Mouse (Mus musculus): ENCODE measurements around the gene Ubash3a.

DNA sequence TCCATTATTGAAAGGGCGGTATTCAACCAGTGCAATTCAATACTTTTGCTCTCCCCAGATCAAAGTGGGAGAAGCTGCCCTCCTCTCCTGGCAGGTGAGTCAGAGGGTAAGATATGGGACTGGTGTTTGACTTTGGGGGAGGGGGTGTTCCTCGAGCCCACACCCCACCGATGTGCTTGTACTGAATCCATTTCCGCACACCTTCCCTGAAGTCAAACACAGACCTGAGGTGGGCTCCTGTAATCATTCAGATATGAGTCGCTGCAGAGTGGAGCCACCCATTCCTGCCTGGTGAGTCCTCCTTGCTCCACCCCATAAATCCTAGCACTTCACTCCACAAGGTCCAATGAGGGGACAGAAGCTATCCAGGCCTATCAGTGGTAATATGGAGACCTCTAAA, 37.9 kb upstream of the Ubash3a start:
- TF ChIP-seq CTCF (IDR thresholded peaks at IDR 0.05 in 2 of 3, conservative IDR thresholded peaks at IDR 0.05 in 1 of 3; ENCODE audit: control insufficient read depth in 1 of 3, insufficient read depth in 1 of 3, low read depth in 2 of 3, low read length in 3 of 3, poor library complexity in 1 of 3, severe bottlenecking in 1 of 3) (no peak), POLR2A (IDR thresholded peaks at IDR 0.05; ENCODE audit: control insufficient read depth in 1 of 2, insufficient read depth in 1 of 2, low read depth in 1 of 2, low read length in 2 of 2, poor library complexity in 1 of 2) (no peak), MEF2A (IDR thresholded peaks at IDR 0.05; ENCODE audit: extremely low read depth, insufficient replicate concordance, low read depth, low read length, poor library complexity, severe bottlenecking) (no peak), UBTF (IDR thresholded peaks at IDR 0.05; ENCODE audit: borderline replicate concordance, insufficient read depth, low read depth, low read length) (no peak), JUND (IDR thresholded peaks at IDR 0.05; ENCODE audit: low read depth, low read length) (no peak), MAX (IDR thresholded peaks at IDR 0.05; ENCODE audit: low read length) (no peak), E2F4 (IDR thresholded peaks at IDR 0.05; ENCODE audit: borderline replicate concordance, low read depth, low read length) (no peak), ETS1 (IDR thresholded peaks at IDR 0.05; ENCODE audit: low read depth, low read length) (no peak)
